Mouse (Mus musculus) MEL (cell line): ENCODE measurements around the gene Asap3.

Source experiments
- CTCF ChIP-seq, 3 experiments: IDR thresholded peaks in 2 of 3; conservative IDR thresholded peaks in 1 of 3; 2 replicates each; pipeline ENCODE4 v1.5.1; 2011 to 2012; ENCODE audit warnings: low read length in 3 of 3, low read depth in 2 of 3, mild to moderate bottlenecking in 2 of 3, improper control_type of control experiment in 1 of 3, inconsistent platforms in 1 of 3, mixed read lengths in 1 of 3, moderate library complexity in 1 of 3; ENCODE audit not compliant: control insufficient read depth in 1 of 3, insufficient read depth in 1 of 3, poor library complexity in 1 of 3, severe bottlenecking in 1 of 3
- EP300 ChIP-seq, 2 experiments: IDR thresholded peaks; 2 replicates each; pipeline ENCODE4 v1.6.1; 2011; ENCODE audit warnings: improper control_type of control experiment in 2 of 2, low read length in 2 of 2, low read depth in 1 of 2, mild to moderate bottlenecking in 1 of 2
- GABPA ChIP-seq: IDR thresholded peaks from 2 replicates; pipeline ENCODE4 v1.6.1; 2012; ENCODE audit warnings: low read depth, mild to moderate bottlenecking, inconsistent platforms, low read length, improper control_type of control experiment, moderate library complexity
- MAFK ChIP-seq: IDR thresholded peaks from 2 replicates; pipeline ENCODE4 v1.6.1; 2011; ENCODE audit warnings: low read depth, mild to moderate bottlenecking, low read length, improper control_type of control experiment, borderline replicate concordance

- TF ChIP-seq MAFK (no peak), CTCF (IDR thresholded peaks at IDR 0.05 in 2 of 3, conservative IDR thresholded peaks at IDR 0.05 in 1 of 3; ENCODE audit: control insufficient read depth in 1 of 3, insufficient read depth in 1 of 3, low read depth in 2 of 3, low read length in 3 of 3, poor library complexity in 1 of 3, severe bottlenecking in 1 of 3) (no peak), GABPA (no peak), EP300 (IDR thresholded peaks at IDR 0.05; ENCODE audit: low read depth in 1 of 2, low read length in 2 of 2) (no peak)
These were observed 12.5 kb downstream of the Asap3 start for GRCm38 (mm10) chr4:136218595-136219214.
